Mouse (Mus musculus) midbrain, embryonic 11.5 days (tissue): ENCODE measurements around the gene Atp8a1. TPM values are rescaled to one million over a fixed set of nuclear protein-coding genes. Genes with fewer than 3 reads are reported as not detected.

Experiments used
- ATAC-seq: fragments of 200-750 bp; cut with Nextera tagmentation; 2 replicates; pipeline ENCODE4 v1.8.0; 2017; ENCODE audit warnings: moderate TSS enrichment, moderate library complexity; ENCODE audit not compliant: low FRiP score
- DNase-seq: peaks from one replicate; pipeline ENCODE4 v3.0.0; 2015; ENCODE audit warnings: low spot score; ENCODE audit errors: missing footprints
- H3K27ac ChIP-seq: fragments of 300-500 bp; sonication (generic); 2 replicates; pipeline ENCODE4 v1.5.1; 2014; ENCODE audit warnings: low read depth, low read length
- H3K27me3 ChIP-seq: fragments of 300-500 bp; sonication (generic); 2 replicates; pipeline ENCODE4 v1.6.1; 2014; ENCODE audit warnings: mild to moderate bottlenecking, low read length, moderate library complexity, mixed read lengths; ENCODE audit not compliant: control insufficient read depth, insufficient read depth
- H3K36me3 ChIP-seq: fragments of 300-500 bp; sonication (generic); 2 replicates; pipeline ENCODE4 v1.6.1; 2014; ENCODE audit warnings: mild to moderate bottlenecking, low read length, moderate library complexity, mixed read lengths; ENCODE audit not compliant: control insufficient read depth, insufficient read depth
- H3K4me1 ChIP-seq: fragments of 300-500 bp; sonication (generic); 2 replicates; pipeline ENCODE4 v1.6.1; 2014; ENCODE audit warnings: low read length; ENCODE audit not compliant: control insufficient read depth, insufficient read depth
- H3K4me2 ChIP-seq: fragments of 300-500 bp; sonication (generic); 2 replicates; pipeline ENCODE4 v1.6.1; 2014; ENCODE audit warnings: mild to moderate bottlenecking, moderate library complexity
- H3K4me3 ChIP-seq: fragments of 300-500 bp; sonication (generic); 2 replicates; pipeline ENCODE4 v1.5.1; 2014; ENCODE audit warnings: low read depth, low read length
- H3K9ac ChIP-seq: fragments of 300-500 bp; sonication (generic); 2 replicates; pipeline ENCODE4 v1.6.1; 2014; ENCODE audit warnings: low read length
- H3K9me3 ChIP-seq: fragments of 300-500 bp; sonication (generic); 2 replicates; pipeline ENCODE4 v1.6.1; 2016; ENCODE audit warnings: low read length; ENCODE audit not compliant: control insufficient read depth
- WGBS: fragments of 180-500 bp; shearing (Covaris S2); extraction: QIAGEN DNeasy Blood & Tissue Kit; methylation state at CpG from one replicate; pipeline ENCODE4 v1.1.7; 2014; 5-methylcytosine and 5-hydroxymethylcytosine counted together
- polyA plus RNA-seq: library from polyadenylated mRNA; unstranded; fragments of >200 nt; fragmentation: Nextera tagmentation; extraction: Ambion mirVana; gene quantifications from 2 replicates; pipeline ENCODE4 v1.2.1, GENCODE M21; 2014

Atp8a1 gene
- polyA plus RNA-seq, 1 experiment from 2014 or later = 31.9 TPM

DNA sequence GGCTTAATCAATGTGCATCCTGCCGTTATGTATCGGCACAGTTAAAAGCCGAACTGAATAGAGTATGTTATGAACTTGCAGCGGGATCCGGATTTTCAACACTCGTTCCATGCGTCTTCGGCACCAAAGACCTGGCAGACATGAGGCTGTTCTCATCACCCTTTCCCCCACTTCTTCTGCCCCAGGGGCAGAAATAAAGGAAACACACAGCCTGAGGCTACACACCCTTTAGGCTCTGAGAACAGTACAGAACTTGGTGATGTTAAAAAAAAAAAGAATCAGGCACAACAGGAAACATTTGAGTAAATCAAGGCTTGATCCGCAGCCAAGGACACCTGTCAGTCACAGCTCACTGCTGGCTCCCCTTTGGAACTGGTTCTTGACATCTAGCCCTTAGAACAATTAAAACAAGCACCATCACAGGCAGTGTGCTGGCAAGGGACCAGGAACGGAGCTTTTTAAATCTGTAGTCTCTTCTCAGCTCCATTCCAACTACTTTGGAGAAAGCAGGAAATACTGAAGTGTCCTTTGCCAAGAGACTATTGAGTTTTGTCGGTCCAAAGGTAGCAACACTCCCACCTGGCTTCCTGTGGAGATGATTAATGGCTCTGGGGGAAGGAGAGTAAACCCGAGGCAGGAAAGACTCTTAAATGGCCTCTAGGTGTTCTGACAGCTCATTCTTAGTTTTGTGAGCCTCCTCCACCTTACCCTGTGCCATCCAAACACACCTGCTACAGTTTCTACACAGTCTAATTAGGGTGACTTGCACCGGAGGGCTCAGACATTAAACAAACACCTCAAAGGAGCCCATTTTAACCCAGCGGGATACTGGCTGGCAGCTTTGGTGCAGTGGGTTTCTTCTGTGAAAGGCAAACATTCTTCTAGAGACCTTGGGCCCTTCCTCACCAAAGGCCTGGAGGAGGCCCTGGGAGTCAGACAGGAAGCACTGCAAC is 50.0 kb downstream of the Atp8a1 start:
- no peak for DNase-seq
- H3K9me3 ChIP-seq = no peaks in the 10 kb centered on the region
- no peak overlapping the region for H3K27ac ChIP-seq
- no peak overlapping the region for H3K9ac ChIP-seq
- 82% methylated on average over 14 of the region's 14 CpGs for WGBS
- ATAC-seq = no peak
- H3K27me3 ChIP-seq = no peaks in the 10 kb centered on the region
- no peak overlapping the region for H3K4me3 ChIP-seq
- no peaks in the 10 kb centered on the region for H3K36me3 ChIP-seq
- no peaks in the 10 kb centered on the region for H3K4me1 ChIP-seq
- no peak overlapping the region for H3K4me2 ChIP-seq

GRCm38 (mm10) chr5:67794129-67794800 is 53.0 kb downstream of the Atp8a1 start:
- no peak for ATAC-seq

DNA sequence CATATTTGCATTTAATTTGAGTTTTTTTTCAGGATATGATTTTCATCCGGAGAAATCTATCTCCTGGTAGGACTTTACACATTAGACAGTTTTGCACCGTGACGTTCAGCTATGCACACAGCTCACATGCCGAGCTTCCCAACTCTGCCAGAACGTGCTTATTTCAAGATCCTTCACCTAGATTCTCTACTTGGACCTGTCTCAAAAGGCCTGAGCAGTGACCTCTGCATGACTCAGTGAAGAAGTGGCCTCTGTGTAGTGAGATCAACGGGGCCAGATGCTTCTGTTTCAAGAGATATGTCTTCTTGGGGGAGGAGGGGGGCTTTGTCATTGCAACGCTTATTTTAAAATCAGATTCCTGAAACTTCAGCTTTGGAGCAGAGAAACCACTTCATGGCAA is 64.5 kb downstream of the Atp8a1 start:
- Histone ChIP-seq H3K4me1 (no peaks in the 10 kb centered on the region), H3K4me2 (no peak overlapping the region), H3K9me3 (no peaks in the 10 kb centered on the region), H3K27ac (no peak overlapping the region), H3K36me3 (no peaks in the 10 kb centered on the region), H3K9ac (no peak overlapping the region), H3K4me3 (no peak overlapping the region), H3K27me3 (no peaks in the 10 kb centered on the region)
- DNase-seq = no peak
- WGBS = 88% methylated on average over 7 of the region's 7 CpGs
- ATAC-seq = no peak

More at GRCm38 (mm10) chr5:67794129-67794800, 53.0 kb downstream of the Atp8a1 start:
- H3K9me3 ChIP-seq = no peaks in the 10 kb centered on the region
- H3K27ac ChIP-seq = no peak overlapping the region
- no peak overlapping the region for H3K9ac ChIP-seq
- no peak for DNase-seq
- H3K4me2 ChIP-seq = no peak overlapping the region
- H3K4me3 ChIP-seq = no peak overlapping the region
- WGBS = 86% methylated on average over 10 of the region's 10 CpGs
- no peaks in the 10 kb centered on the region for H3K36me3 ChIP-seq
- no peaks in the 10 kb centered on the region for H3K27me3 ChIP-seq
- H3K4me1 ChIP-seq = no peaks in the 10 kb centered on the region

GRCm38 (mm10) chr5:67778026-67778425 is 69.2 kb downstream of the Atp8a1 start:
- H3K27ac ChIP-seq = no peak overlapping the region
- no peak overlapping the region for H3K4me2 ChIP-seq
- no peaks in the 10 kb centered on the region for H3K9me3 ChIP-seq
- no peaks in the 10 kb centered on the region for H3K27me3 ChIP-seq
- no peak overlapping the region for H3K4me3 ChIP-seq
- no peaks in the 10 kb centered on the region for H3K36me3 ChIP-seq
- no peak overlapping the region for H3K9ac ChIP-seq
- 68% methylated on average over 8 of the region's 8 CpGs for WGBS
- H3K4me1 ChIP-seq = no peaks in the 10 kb centered on the region
- ATAC-seq = peak; percentile 91
- peak; percentile 91 for DNase-seq

- Histone ChIP-seq H3K27me3 (no peaks in the 10 kb centered on the region), H3K36me3 (no peaks in the 10 kb centered on the region), H3K4me1 (no peaks in the 10 kb centered on the region), H3K4me2 (no peak overlapping the region), H3K9ac (no peak overlapping the region), H3K4me3 (no peak overlapping the region), H3K27ac (no peak overlapping the region), H3K9me3 (no peaks in the 10 kb centered on the region)
- DNase-seq = no peak
- 98% methylated on average over 2 of the region's 2 CpGs for WGBS
- no peak for ATAC-seq
Observed at GRCm38 (mm10) chr5:67774186-67774585, 73.0 kb downstream of the Atp8a1 start.

GRCm38 (mm10) chr5:67768708-67769107 is 78.5 kb downstream of the Atp8a1 start:
- H3K4me3 ChIP-seq = no peak overlapping the region
- H3K9ac ChIP-seq = no peak overlapping the region
- 90% methylated on average over 8 of the region's 8 CpGs for WGBS
- H3K27me3 ChIP-seq = no peaks in the 10 kb centered on the region
- H3K27ac ChIP-seq = no peak overlapping the region
- H3K4me2 ChIP-seq = no peak overlapping the region
- no peaks in the 10 kb centered on the region for H3K4me1 ChIP-seq
- H3K36me3 ChIP-seq = no peaks in the 10 kb centered on the region
- ATAC-seq (no peak), DNase-seq (no peak)
- H3K9me3 ChIP-seq = no peaks in the 10 kb centered on the region

DNA sequence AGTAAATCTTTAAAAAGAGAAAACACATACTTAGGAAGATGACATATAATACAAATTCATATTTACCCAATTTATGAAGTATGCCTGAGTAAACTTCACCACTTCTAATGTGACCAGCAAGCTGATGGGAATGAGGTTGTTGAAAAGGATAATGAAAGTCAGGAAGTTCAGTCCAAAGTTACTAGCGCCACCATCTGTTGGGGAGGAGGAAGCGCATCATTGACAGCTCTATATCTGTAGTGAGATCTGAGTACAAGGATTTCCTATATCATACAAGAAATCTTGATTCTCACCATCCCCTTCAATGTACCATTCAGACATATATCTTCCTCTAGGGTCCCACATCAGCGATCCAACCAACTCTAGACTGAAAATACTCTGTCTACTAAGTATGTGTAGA is 82.4 kb downstream of the Atp8a1 start:
- no peak for DNase-seq
- WGBS = 96% methylated on average over 3 of the region's 3 CpGs
- H3K36me3 ChIP-seq = no peaks in the 10 kb centered on the region
- no peak overlapping the region for H3K4me3 ChIP-seq
- H3K27me3 ChIP-seq = no peaks in the 10 kb centered on the region
- H3K9me3 ChIP-seq = no peaks in the 10 kb centered on the region
- H3K4me2 ChIP-seq = no peak overlapping the region
- H3K4me1 ChIP-seq = no peaks in the 10 kb centered on the region
- H3K9ac ChIP-seq = no peak overlapping the region
- H3K27ac ChIP-seq = no peak overlapping the region
- ATAC-seq = no peak

GRCm38 (mm10) chr5:67758126-67758525 is 89.1 kb downstream of the Atp8a1 start:
- Histone ChIP-seq H3K4me2 (no peak overlapping the region), H3K27me3 (no peaks in the 10 kb centered on the region), H3K36me3 (no peaks in the 10 kb centered on the region), H3K9ac (no peak overlapping the region), H3K4me3 (no peak overlapping the region), H3K9me3 (no peaks in the 10 kb centered on the region), H3K27ac (no peak overlapping the region), H3K4me1 (peaks cover 4% of the 10 kb centered on the region; the same call in 1 of the 2 replicates)
- 85% methylated on average over 6 of the region's 6 CpGs for WGBS
- DNase-seq (no peak), ATAC-seq (no peak)

- H3K4me1 ChIP-seq = peaks cover 18% of the 10 kb centered on the region
- no peaks in the 10 kb centered on the region for H3K27me3 ChIP-seq
- no peak for ATAC-seq
- no peaks in the 10 kb centered on the region for H3K36me3 ChIP-seq
- no peak overlapping the region for H3K27ac ChIP-seq
- no peak overlapping the region for H3K4me3 ChIP-seq
- DNase-seq = peak; percentile 90
- WGBS = 22% methylated on average over 6 of the region's 6 CpGs
- no peak overlapping the region for H3K9ac ChIP-seq
- no peaks in the 10 kb centered on the region for H3K9me3 ChIP-seq
- no peak overlapping the region for H3K4me2 ChIP-seq
Observed at GRCm38 (mm10) chr5:67756138-67756537, 91.1 kb downstream of the Atp8a1 start.
